Mouse (Mus musculus): Measurements from ENCODE around the gene Pacrg.

Pacrg gene

GRCm38 (mm10) chr17:10737966-10738365, 102.1 kb downstream of the Pacrg start:
- no peak for DNase-seq

GRCm38 (mm10) chr17:10734733-10735132, 105.4 kb downstream of the Pacrg start:
- no peak for DNase-seq

GRCm38 (mm10) chr17:10732303-10733048, 107.6 kb downstream of the Pacrg start:
- DNase-seq = no peak

- DNase-seq = no peak
Observed at GRCm38 (mm10) chr17:10724853-10725252, 115.3 kb downstream of the Pacrg start.

DNA sequence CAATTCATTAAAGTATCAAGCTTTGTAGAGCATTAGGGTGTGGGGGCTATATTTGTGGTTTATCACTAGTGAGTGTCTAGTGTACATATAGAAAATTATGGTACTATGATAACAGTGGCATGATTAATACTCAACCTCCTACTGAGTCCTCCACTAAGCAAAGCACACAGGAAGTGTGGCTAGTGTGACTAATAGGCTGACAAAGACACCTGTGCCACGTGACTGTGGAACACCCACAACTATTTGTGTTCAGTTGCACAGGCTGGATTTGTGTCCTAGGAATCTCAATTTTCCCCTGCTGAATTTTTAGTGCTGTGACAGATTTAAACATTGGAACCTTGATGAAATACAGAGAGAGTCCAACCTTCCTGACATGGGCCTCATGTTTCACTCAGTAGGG, 118.5 kb downstream of the Pacrg start:
- no peak for DNase-seq

- DNase-seq = no peak
Observed at GRCm38 (mm10) chr17:10717148-10717547, 123.0 kb downstream of the Pacrg start.

- DNase-seq = peak in 1 of 2 experiments; percentile 37
Observed at GRCm38 (mm10) chr17:10702781-10703180, 137.3 kb downstream of the Pacrg start.

DNA sequence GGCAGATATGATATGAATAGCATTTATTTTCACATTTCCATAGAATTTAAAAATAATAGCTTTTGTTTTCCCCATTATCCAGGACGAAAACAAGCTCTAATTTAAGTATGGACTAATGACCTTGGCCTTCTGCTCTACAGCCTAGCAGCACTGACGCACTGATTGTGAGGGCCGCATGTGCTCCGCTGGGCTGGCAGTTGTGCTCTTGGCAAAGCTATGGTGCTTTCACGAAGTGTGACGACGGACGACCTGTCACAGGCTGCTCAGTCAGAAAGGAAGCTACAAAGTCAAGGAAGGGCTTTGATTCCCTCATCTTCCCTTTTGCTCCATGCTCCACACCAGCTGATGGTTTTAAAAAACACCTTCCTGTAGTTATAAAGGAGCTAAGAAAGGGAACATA, 142.1 kb downstream of the Pacrg start:
- DNase-seq = no peak

DNA sequence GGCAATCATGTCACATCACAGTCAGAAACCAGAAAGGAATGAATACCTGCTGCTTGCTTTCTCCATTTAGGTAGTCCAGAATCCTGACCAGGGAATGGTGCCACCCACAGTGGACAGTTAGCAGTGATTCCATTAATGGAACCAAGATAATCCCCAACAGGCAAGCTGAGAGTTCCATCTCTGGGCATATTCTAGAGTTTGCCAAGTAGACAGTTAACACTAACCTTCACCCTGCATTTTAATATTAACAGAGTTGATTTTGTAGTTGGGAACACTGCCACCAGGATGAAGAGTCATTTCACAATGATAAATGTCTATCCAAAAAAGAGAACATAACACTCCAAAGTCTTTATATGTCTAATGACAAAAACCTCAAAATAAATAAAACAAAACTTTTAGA, 144.7 kb downstream of the Pacrg start:
- DNase-seq = no peak

DNA sequence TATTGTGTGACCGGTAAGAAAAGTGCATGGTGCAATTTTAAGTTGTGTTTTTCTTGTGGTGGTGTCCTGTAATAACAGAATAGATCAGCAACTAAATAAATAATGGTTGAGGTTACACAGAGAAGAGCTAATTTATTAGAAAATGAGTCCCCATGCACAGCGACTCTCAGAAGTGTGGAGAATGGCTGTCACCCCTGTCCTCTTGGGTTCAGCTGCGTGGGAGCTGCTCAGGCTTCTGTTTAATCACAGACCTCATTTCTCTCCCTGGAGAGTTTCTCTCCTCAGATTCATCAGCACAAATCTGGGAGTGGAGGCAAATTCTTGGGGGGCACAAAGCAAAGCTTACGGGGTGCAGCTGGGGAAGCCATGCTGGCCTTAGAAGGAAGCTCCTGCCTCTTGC, 163.0 kb downstream of the Pacrg start:
- DNase-seq = no peak

GRCm38 (mm10) chr17:10675536-10675935, 164.6 kb downstream of the Pacrg start:
- no peak for DNase-seq

- DNase-seq = no peak
Observed at GRCm38 (mm10) chr17:10675048-10675447, 165.1 kb downstream of the Pacrg start.

- no peak for DNase-seq
Observed at GRCm38 (mm10) chr17:10661294-10661693, 178.8 kb downstream of the Pacrg start.

DNA sequence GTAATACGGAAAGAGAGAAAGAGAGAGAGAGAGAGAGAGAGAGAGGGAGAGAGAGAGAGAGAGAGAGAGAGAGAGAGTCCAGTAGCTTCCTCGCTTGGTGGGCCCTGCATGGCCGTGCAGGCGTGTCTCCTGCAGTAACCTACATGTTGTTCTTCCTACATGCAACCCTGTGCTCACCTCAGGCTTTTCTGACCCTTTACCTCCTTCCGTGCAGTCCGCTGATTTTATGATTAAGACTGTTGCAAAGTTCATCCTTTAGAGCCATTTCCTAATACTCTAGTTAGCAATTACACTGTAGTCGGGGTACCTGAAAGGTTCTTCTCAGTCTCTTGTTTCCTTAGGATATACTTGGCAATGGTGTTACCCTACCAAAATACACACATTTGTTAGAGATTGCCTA, 196.5 kb downstream of the Pacrg start:
- DNase-seq = no peak

DNA sequence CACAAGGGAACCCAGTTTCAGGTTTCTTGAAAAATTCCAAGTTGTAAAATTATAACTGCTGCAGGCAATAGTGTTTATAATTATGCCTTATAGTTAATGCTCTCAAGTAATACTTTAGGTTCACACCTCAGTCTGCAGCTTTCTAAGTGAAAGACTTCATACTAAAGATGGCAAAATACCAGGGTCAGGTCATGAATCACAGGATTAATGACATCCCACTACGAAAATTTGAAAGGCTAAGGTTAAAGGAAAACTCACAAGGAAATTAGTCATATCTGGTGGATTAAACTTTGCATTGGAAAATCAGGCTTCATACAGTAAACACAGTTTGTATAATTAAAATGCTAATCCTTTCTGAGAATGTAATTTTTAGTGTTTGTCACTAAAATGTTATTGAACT, 200.3 kb downstream of the Pacrg start:
- no peak for DNase-seq

GRCm38 (mm10) chr17:10635955-10636470, 204.1 kb downstream of the Pacrg start:
- DNase-seq = no peak

- DNase-seq = no peak
Observed at GRCm38 (mm10) chr17:10635470-10635869, 204.6 kb downstream of the Pacrg start.

DNA sequence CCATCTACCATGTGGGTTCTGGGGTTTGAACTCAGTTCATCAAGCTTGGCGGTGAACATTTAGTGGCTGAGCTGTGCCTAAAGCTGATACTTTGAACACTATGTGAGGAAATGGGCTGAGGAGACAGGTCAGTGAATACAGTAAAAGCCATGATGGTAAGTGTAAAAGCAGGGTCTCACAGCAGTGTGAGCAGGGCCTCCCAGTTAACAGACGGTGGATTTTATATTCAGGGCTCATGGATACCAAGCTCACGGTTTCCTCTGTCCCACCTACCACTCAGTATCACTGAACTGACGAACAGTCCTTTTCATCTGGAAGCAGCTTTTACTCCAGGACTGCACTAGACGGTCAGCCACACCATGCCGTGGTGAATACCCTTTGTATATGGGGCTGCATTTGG, 205.1 kb downstream of the Pacrg start:
- no peak for DNase-seq

GRCm38 (mm10) chr17:10633769-10634168, 206.3 kb downstream of the Pacrg start:
- no peak for DNase-seq

DNA sequence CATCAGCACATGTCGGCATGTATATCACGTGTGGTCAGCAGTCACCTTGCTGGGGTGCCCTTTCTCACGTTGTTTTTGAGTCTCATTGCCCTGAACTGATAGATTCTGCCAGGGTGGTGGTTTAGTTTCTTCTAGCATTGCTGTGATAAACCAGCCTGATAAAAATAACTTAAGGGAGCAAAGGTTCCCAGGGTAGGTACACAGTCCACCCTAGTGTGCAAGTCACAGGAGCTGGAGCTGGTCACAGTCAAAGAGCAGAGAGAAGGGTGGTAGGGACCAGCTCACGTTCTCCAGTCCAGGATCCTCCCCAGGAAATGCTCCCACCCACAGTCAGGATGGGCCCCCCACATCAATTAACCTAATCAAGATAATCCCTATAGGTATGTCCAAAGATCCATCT, 211.9 kb downstream of the Pacrg start:
- no peak for DNase-seq

GRCm38 (mm10) chr17:10627476-10627875, 212.6 kb downstream of the Pacrg start:
- no peak for DNase-seq

DNA sequence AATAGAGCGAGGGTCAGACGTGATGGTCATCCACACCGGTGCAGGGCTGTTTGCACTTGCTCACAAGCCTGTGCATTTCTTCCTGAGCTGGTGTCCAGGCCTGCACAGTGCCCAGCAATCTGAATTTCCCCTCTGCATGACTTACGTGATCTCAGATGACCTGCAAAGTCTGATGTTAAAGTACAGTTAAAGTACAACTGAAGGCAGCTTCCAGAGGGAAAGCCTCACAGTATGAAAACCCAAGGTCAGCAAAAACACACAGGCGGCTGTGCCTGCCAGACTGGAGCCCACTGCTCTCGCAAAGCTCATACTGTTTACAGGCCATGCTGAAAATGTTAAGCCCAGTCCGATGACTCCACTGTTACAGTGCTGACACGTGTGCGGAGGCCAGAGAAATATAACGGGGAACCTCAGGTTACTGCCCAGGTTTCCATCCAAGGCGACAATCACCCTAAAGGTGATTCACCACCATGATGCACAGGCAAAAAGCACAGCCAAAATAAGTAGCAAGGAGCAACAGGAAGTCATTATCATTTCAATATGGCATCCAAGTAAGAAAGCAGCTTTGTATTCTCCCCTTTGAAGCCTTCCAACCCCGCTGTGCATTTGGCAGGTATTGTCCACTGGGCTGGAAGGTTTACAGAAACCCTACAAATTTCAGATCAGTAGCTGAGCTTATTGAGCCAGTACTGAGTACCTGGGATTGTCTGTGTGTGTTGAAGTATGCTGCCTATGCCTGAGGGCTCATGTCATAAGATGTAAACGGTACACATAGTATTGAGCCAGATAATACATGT, 213.6 kb downstream of the Pacrg start:
- DNase-seq = peak; percentile 45 to 62

DNA sequence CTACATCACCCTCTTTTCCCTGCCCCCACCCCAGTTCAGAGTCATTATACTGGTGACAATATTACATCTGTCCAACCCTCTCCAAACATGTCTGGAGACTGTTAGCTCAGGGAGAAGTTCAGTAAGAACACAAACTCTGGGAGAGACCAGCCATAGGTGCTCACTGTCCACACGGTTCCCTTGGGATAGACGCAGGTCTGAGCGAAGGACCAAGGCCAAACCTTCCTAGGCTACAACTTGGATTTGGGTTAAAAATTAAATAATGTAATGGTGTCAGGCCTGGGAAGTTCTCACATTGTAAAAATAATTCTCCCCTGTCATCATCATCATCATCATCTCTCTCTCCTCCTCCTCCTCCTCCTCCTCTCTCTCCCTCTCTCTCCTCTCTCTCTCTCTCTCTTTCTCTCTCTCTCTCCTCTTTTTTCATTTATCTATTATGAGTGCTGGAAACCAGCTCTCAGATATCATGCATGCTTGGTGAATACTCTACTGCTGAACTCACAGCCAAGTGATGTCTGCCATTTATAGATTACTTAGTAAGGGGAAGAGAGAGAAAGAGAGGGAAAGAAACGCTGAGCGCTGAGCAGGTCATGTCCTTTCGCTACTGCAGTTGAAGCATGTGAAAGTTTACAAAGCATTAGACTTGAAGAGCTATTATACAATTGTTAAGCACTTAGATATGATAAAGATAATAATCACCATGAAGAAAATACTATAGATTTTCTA, 215.2 kb downstream of the Pacrg start:
- no peak for DNase-seq

Data from cerebellum, postnatal 25 days (tissue).